Mouse (Mus musculus): Measurements from ENCODE around the gene Bcas3. TPM values are rescaled to one million over a fixed set of nuclear protein-coding genes. Genes with fewer than 3 reads are reported as not detected.

Gene Bcas3
- polyA plus RNA-seq, 1 experiment, result 37.8 TPM

GRCm38 (mm10) chr11:85361621-85362020, 8.7 kb downstream of the Bcas3 start:
- Histone ChIP-seq H3K4me1 (ENCODE audit: control insufficient read depth, insufficient read depth, low read length) (peaks cover 4% of the 10 kb centered on the region), H3K27ac (ENCODE audit: insufficient read depth, low read length) (peak overlapping the region; percentile 59), H3K27me3 (ENCODE audit: control insufficient read depth, insufficient read depth, low read length, poor library complexity, severe bottlenecking) (no peaks in the 10 kb centered on the region), H3K9ac (ENCODE audit: low read depth, poor library complexity, severe bottlenecking) (no peak overlapping the region), H3K4me3 (ENCODE audit: low read depth, low read length) (no peak overlapping the region), H3K9me3 (replicated peaks; ENCODE audit: control insufficient read depth, insufficient read depth, low read length, poor library complexity, severe bottlenecking) (no peaks in the 10 kb centered on the region), H3K36me3 (ENCODE audit: control insufficient read depth, insufficient read depth, low read length, poor library complexity, severe bottlenecking) (0 out of 2 replicates have a peak, but pooled peaks cover 2% of the 10 kb centered on the region)
- no peak for TF ChIP-seq EP300 (IDR thresholded peaks at IDR 0.05; ENCODE audit: insufficient read depth, low read depth, low read length)
- TF ChIP-seq POLR2A (IDR thresholded peaks at IDR 0.05; ENCODE audit: insufficient read depth, low read length), result no peak
- no peak for TF ChIP-seq CTCF (IDR thresholded peaks at IDR 0.05; ENCODE audit: low read depth, low read length)

- Histone ChIP-seq H3K36me3 (ENCODE audit: control insufficient read depth, insufficient read depth, low read length, poor library complexity, severe bottlenecking) (no peaks in the 10 kb centered on the region), H3K27ac (ENCODE audit: insufficient read depth, low read length) (no peak overlapping the region), H3K4me1 (ENCODE audit: control insufficient read depth, insufficient read depth, low read length) (peaks cover 4% of the 10 kb centered on the region), H3K9ac (ENCODE audit: low read depth, poor library complexity, severe bottlenecking) (no peak overlapping the region), H3K4me3 (ENCODE audit: low read depth, low read length) (no peak overlapping the region), H3K9me3 (replicated peaks; ENCODE audit: control insufficient read depth, insufficient read depth, low read length, poor library complexity, severe bottlenecking) (no peaks in the 10 kb centered on the region), H3K27me3 (ENCODE audit: control insufficient read depth, insufficient read depth, low read length, poor library complexity, severe bottlenecking) (no peaks in the 10 kb centered on the region)
- TF ChIP-seq CTCF (IDR thresholded peaks at IDR 0.05; ENCODE audit: low read depth, low read length) (no peak), EP300 (IDR thresholded peaks at IDR 0.05; ENCODE audit: insufficient read depth, low read depth, low read length) (no peak), POLR2A (IDR thresholded peaks at IDR 0.05; ENCODE audit: insufficient read depth, low read length) (no peak)
These were observed 13.2 kb downstream of the Bcas3 start for GRCm38 (mm10) chr11:85366168-85366567.

GRCm38 (mm10) chr11:85367823-85368222, 14.9 kb downstream of the Bcas3 start:
- H3K27me3 ChIP-seq (ENCODE audit: control insufficient read depth, insufficient read depth, low read length, poor library complexity, severe bottlenecking), result no peaks in the 10 kb centered on the region
- peaks cover 4% of the 10 kb centered on the region for H3K4me1 ChIP-seq (ENCODE audit: control insufficient read depth, insufficient read depth, low read length)
- TF ChIP-seq EP300 (IDR thresholded peaks at IDR 0.05; ENCODE audit: insufficient read depth, low read depth, low read length), result no peak
- no peak for TF ChIP-seq POLR2A (IDR thresholded peaks at IDR 0.05; ENCODE audit: insufficient read depth, low read length)
- no peak for TF ChIP-seq CTCF (IDR thresholded peaks at IDR 0.05; ENCODE audit: low read depth, low read length)
- no peak overlapping the region for H3K4me3 ChIP-seq (ENCODE audit: low read depth, low read length)
- H3K27ac ChIP-seq (ENCODE audit: insufficient read depth, low read length), result no peak overlapping the region
- no peak overlapping the region for H3K9ac ChIP-seq (ENCODE audit: low read depth, poor library complexity, severe bottlenecking)
- no peaks in the 10 kb centered on the region for H3K9me3 ChIP-seq (replicated peaks; ENCODE audit: control insufficient read depth, insufficient read depth, low read length, poor library complexity, severe bottlenecking)
- 0 out of 2 replicates have a peak, but pooled peaks cover 3% of the 10 kb centered on the region for H3K36me3 ChIP-seq (ENCODE audit: control insufficient read depth, insufficient read depth, low read length, poor library complexity, severe bottlenecking)

GRCm38 (mm10) chr11:85379091-85379490, 26.1 kb downstream of the Bcas3 start:
- Histone ChIP-seq H3K4me1 (ENCODE audit: control insufficient read depth, insufficient read depth, low read length) (no peaks in the 10 kb centered on the region), H3K9me3 (replicated peaks; ENCODE audit: control insufficient read depth, insufficient read depth, low read length, poor library complexity, severe bottlenecking) (peaks cover 8% of the 10 kb centered on the region), H3K4me3 (ENCODE audit: low read depth, low read length) (no peak overlapping the region), H3K36me3 (ENCODE audit: control insufficient read depth, insufficient read depth, low read length, poor library complexity, severe bottlenecking) (peaks cover 9% of the 10 kb centered on the region), H3K27me3 (ENCODE audit: control insufficient read depth, insufficient read depth, low read length, poor library complexity, severe bottlenecking) (no peaks in the 10 kb centered on the region), H3K27ac (ENCODE audit: insufficient read depth, low read length) (no peak overlapping the region), H3K9ac (ENCODE audit: low read depth, poor library complexity, severe bottlenecking) (no peak overlapping the region)
- no peak for TF ChIP-seq EP300 (IDR thresholded peaks at IDR 0.05; ENCODE audit: insufficient read depth, low read depth, low read length)
- no peak for TF ChIP-seq POLR2A (IDR thresholded peaks at IDR 0.05; ENCODE audit: insufficient read depth, low read length)
- TF ChIP-seq CTCF (IDR thresholded peaks at IDR 0.05; ENCODE audit: low read depth, low read length), result no peak

GRCm38 (mm10) chr11:85380046-85380445, 27.1 kb downstream of the Bcas3 start:
- TF ChIP-seq POLR2A (IDR thresholded peaks at IDR 0.05; ENCODE audit: insufficient read depth, low read length) (no peak), EP300 (IDR thresholded peaks at IDR 0.05; ENCODE audit: insufficient read depth, low read depth, low read length) (no peak), CTCF (IDR thresholded peaks at IDR 0.05; ENCODE audit: low read depth, low read length) (no peak)
- peaks cover 4% of the 10 kb centered on the region; the same call in 1 of the 2 replicates for H3K36me3 ChIP-seq (ENCODE audit: control insufficient read depth, insufficient read depth, low read length, poor library complexity, severe bottlenecking)
- no peaks in the 10 kb centered on the region for H3K4me1 ChIP-seq (ENCODE audit: control insufficient read depth, insufficient read depth, low read length)
- H3K9me3 ChIP-seq (replicated peaks; ENCODE audit: control insufficient read depth, insufficient read depth, low read length, poor library complexity, severe bottlenecking), result no peaks in the 10 kb centered on the region
- H3K27ac ChIP-seq (ENCODE audit: insufficient read depth, low read length), result no peak overlapping the region
- no peak overlapping the region for H3K9ac ChIP-seq (ENCODE audit: low read depth, poor library complexity, severe bottlenecking)
- H3K4me3 ChIP-seq (ENCODE audit: low read depth, low read length), result no peak overlapping the region
- no peaks in the 10 kb centered on the region for H3K27me3 ChIP-seq (ENCODE audit: control insufficient read depth, insufficient read depth, low read length, poor library complexity, severe bottlenecking)

- Histone ChIP-seq H3K9ac (ENCODE audit: low read depth, poor library complexity, severe bottlenecking) (no peak overlapping the region), H3K4me1 (ENCODE audit: control insufficient read depth, insufficient read depth, low read length) (no peaks in the 10 kb centered on the region), H3K27me3 (ENCODE audit: control insufficient read depth, insufficient read depth, low read length, poor library complexity, severe bottlenecking) (no peaks in the 10 kb centered on the region), H3K9me3 (replicated peaks; ENCODE audit: control insufficient read depth, insufficient read depth, low read length, poor library complexity, severe bottlenecking) (no peaks in the 10 kb centered on the region), H3K27ac (ENCODE audit: insufficient read depth, low read length) (no peak overlapping the region), H3K36me3 (ENCODE audit: control insufficient read depth, insufficient read depth, low read length, poor library complexity, severe bottlenecking) (no peaks in the 10 kb centered on the region), H3K4me3 (ENCODE audit: low read depth, low read length) (no peak overlapping the region)
- TF ChIP-seq POLR2A (IDR thresholded peaks at IDR 0.05; ENCODE audit: insufficient read depth, low read length) (no peak), EP300 (IDR thresholded peaks at IDR 0.05; ENCODE audit: insufficient read depth, low read depth, low read length) (no peak), CTCF (IDR thresholded peaks at IDR 0.05; ENCODE audit: low read depth, low read length) (peak; percentile 82)
These were observed 29.1 kb downstream of the Bcas3 start for GRCm38 (mm10) chr11:85382055-85382454.
